Mouse (Mus musculus): Measurements from ENCODE around the gene Mef2d.

The Mef2d gene

DNA sequence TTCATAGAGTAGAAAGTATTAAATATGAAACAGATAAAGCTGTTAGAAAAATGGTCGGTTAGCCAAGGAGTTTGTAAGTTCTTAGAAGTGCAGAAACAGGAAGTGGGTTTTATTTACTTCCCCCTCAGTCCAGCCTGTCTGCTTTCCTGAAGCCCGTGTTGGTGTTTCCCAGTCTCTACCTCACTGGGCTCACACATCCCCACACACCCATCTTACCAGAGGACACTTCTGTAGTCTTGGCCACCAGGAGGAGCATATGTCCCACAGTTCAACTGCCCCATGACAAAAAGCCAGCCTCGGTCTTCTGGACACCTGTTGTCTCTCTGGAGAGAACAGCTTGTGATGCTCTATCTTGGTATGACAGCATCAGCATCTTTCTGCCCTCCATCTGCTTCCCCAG, 49.0 kb downstream of the Mef2d start:
- DNase-seq (ENCODE audit: low spot score) = no peak

DNA sequence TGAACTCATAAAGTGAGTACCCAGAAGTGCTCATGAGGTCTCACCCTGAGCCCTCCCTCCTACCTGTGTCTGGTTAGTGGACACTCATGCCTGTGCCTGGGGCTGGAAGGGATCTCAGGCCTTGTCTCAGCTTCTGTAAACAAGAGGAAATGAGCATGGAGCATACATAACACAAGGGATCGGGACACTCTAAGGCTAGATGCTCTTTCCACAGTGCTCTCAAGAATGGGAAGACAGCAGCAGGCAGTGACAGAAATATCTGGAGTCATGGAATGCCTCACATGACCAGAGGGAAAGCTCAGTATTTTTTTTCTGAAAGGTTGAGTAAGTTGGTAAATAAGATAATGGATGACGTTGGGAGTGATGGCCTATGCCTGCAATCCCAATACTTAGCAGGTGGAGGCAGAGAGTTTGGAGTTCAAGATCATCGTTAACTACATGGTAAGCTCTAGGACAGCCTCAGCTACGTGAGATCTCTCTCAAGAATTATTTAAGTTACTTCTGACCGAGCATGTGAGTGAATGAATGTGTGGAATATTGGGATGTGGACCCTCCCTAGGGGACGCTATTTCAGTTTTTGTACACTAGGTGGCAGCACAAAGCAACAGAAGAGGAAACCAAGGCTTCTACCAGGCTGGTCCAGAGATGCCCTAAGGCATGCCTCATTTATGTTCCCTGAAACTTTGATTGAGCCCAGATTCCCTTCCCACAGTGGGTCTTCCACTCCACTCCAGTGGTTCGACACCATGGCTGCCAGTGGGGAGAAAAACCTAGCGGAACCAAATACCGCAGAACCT, 49.8 kb downstream of the Mef2d start:
- peak; percentile 81 for DNase-seq (ENCODE audit: low spot score)

DNA sequence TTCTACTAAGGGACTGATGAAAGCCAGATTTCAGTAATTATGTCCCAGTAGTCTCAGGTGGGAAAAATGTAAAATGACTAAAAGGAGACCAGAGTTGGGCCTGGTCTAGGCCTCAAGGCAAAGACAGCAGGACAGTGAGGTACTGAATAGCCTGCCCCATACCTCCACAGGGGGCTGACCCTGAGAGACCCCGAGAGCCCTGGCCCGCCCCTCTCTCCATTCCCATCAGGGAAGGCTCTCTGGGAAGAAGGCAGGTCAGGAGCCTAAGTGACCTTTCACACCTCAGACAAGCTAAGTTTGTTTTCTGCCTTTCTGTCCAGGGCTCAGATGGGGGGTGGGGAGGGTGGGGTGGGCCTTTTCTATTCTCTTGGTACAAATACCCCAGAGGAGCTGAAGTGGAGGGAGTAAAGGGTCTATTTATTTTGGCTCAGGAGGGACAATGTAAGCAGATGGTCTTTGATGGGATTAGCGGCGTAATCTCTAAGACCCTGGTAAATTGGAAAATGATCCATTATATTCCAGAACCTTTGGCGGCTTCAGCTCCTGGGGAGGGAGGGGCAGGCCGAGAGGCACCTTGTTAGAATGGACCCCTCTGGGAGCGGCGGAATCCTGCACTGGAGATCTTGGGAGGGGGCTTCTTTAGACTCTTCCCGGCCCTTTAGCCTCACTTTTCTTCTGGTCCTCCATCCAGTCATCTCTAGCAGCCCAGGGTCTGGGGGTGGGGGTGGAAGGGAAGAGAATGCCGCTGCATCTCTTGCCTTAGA, 55.8 kb downstream of the Mef2d start:
- peak; percentile 69 for DNase-seq (ENCODE audit: low spot score)

DNA sequence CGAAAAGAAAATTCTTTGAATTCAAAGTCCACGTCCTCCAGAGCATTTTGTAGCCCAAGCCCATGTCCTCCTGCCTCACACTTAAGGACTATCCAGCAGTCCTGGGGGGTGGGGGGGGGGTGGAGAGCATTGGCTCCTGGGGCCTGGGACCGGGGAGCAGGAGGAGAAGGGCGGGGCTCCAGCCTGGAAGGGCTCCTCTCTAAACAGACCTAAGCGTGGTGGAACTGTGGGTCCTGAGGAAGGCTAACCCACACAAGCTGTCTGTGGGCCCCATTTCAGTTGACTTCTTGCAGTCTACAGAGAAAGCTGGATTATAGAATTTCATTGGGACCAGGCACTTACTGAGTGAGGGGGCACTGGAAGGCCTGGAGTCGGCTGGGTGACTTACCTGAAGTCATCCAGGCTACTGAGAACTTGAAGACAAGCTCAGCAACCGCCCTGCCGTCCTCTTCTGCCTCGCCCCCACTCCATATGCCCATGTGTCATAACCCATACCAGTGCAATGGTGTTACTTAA, 56.4 kb downstream of the Mef2d start:
- DNase-seq (ENCODE audit: low spot score) = no peak

DNA sequence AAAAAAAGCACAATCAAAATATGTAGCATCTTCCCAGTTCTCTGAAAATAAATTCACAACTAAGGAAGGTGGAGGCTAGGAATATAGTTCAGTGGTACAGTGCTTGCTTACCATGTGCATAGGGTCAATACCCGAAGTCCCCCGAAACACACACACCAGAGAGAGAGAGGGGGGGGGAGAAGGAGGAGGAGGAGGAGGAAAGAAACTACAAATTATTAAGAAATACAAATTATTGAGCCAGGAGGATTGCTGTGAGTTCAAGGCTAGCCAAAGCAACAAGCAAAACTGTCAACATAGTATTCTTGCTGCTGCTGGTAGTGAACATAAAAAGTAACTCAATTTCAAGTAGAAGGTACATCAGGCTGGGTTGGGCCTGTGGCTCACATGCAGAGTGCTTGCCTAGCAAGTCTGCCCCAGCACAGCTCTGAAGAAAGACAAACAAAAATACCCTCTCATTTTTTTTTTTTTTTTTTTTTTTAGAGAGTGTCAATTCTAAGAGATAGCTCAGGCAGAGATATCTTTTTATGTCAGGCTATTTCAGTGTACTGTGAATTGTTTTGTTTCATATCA, 57.5 kb downstream of the Mef2d start:
- DNase-seq (ENCODE audit: low spot score) = no peak

DNA sequence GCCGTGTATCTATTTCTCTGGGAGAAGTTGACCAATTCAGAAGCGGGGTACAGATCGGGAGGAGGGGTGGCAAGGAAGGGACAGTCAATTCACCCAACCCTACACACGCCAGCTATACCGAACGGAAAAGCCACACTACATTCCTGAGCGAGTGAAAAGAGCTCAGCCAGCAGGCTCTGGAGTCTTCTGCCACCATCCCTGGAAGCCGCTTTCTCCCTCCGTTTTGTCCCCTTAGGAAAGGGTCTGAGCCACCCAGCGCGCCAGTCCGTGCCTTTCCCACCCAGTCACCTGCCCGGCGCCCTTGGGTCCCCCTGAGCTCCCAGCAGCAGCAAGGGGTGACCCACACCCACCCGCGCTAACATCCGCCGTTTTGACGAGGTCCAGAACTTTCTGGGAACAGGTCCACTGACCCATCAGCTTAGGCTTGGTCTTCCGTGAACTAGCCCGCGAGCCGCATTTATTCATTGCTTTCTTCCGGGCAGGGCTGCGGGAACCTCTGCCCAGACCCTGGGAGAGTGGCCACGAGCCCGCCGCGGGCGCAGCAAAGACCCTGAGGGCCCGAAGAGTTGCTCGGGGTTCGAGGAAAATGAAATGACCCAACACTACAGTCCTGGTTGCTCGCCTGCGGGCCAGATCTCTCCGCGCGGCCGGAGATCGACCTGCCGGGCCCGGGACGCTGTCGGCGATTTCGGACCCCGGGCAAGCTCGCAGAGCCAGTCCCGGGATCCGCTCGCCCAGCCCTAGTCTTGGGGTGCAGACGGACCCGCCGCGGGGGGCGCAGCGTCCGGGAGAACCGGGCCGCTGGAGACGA, 58.2 kb downstream of the Mef2d start:
- no peak for DNase-seq (ENCODE audit: low spot score)

DNA sequence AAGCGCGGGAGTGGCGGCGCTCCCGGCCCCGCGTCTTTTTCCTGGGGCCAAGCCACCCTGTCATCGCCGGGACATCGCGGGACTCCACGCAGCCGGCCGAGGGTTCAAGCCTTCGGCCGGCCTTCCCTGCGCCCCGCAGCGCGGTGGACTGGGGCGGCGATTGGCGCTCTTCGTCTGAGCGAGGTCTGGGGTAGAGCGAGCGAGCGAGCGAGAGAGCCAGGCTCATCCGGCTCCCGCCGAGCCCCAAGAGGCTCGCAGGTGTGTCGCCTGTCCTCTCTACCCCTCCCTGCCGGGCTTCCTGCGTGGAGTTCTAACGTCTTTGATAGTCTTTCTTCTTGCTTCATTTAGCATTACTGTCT, 58.8 kb downstream of the Mef2d start:
- DNase-seq (ENCODE audit: low spot score) = no peak

DNA sequence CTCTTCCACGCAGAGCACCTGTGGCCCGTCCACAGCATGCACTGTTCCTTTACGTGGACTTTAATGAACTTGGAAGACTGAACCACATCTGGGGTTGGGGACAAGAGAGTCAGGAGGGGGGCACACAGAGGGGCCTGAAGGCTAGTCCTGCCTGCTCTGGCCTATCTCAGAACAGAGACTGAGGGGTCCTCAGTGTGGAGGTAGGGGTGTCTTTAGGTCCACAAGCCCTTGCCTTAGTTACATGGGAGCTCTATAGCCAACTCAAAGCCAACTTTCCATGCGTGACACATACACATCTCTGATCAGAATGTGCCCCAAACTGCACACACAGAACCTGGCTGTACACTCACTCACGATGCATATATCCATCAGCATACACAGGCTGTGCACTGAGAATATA, 59.5 kb downstream of the Mef2d start:
- no peak for DNase-seq (ENCODE audit: low spot score)

DNA sequence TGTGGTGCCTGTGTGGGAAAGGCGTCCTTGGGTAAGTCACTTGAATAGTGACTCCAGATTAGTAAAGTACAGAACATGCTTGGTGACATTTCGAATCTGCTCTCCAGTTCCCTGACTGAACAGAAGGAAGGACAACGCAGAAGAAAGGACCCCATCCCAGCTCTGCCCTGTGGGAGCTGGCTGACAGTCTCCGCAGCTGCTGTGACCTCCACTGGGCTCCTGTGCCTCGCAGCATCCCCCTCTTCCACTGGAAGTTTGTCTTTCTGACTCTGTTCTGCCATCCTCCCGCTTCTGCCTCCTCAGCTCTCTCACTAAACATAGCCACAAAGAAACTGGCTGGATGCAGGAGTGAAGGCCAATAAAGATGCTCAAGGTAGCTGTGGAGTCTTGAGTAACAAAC, 60.8 kb downstream of the Mef2d start:
- DNase-seq (ENCODE audit: low spot score) = no peak

DNA sequence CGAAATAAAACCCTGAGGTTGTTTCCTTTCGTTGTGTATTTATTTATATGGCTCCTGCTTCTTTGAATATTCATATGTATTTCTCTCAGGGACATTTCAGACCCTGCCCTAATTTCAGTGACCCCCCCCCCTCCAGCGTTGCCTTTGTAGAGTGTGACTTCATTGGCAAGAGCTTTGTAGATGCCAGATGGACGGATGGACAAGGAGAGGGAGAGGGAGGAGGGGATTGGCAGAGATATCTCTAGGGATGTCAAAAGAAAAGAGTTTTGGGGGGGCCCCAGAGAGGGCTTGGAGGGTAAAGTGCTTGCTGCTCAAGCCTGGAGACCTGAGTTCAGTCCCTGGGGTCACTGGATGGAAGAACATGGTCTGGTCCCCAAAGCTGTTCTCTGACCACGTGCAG, 61.3 kb downstream of the Mef2d start:
- DNase-seq (ENCODE audit: low spot score) = no peak

DNA sequence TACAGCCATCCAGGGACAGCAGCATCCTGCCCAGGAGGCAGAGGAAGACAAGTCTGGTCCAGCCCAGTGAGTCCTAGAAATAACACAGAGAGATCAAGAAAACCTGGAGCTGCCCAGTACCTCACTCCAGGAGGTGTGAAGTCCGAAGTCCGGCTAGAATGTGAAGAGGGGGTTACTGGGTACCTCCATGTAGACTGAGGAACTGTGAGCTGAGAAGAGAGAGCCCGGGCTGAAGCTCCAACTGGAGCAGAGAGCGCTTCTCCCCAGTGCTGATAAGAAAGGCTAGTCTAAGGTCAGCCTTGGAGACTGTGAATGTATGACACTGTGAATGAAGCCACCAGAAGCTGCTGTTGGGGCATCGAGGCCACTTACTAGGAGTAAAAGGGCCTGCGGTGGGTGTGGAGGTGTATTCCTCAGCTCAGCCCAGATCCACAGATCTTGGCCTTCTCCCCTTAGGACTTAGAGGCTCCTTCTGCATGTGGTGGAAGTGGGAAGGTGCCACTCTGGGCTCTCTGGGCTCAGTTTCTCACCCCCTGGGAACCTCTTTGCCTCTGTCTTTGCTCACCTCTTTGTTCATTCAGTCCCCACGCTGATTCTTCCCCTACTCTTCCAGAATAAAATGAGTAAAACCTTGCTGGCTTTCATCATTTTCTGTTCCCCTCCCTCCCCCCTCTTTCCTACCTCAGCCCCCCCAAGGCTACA, 62.0 kb downstream of the Mef2d start:
- DNase-seq (ENCODE audit: low spot score) = no peak

DNA sequence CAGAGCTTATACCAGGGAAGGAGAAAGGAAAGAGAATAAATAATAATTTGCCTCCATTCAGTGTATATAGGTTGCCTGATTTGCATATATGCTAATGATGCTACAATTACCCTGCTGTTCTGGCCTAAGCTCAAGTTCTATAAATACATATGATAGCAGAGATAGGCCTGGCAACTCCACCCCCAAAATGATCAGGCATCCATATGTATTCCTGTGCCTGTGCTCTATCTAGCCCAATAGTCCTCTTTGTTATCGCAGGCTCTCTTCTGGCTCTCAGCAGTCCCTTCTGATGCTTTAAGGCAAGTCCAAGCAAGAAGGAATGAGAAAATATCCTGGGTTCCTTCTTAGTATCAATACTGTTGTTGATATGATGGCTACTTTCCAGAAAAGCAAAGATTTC, 62.6 kb downstream of the Mef2d start:
- no peak for DNase-seq (ENCODE audit: low spot score)

DNA sequence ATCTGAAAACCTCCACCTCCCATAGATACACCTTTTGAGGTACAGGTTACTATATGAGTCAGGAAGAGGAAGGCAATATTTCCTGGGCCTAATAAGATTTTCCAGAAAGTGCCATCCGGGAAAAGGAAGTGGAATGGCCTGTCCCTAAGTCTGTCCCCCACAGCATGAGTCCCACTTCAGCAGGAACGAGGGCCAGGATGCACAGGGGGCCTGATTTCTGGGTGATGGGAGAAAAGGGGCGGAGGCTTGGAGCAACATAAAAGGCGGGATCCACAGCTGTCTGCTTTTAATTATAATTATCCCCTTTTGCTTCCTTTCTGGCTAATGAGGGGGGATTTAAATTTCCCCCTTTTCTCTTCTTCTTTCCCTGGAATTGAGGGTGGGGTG, 63.0 kb downstream of the Mef2d start:
- no peak for DNase-seq (ENCODE audit: low spot score)

DNA sequence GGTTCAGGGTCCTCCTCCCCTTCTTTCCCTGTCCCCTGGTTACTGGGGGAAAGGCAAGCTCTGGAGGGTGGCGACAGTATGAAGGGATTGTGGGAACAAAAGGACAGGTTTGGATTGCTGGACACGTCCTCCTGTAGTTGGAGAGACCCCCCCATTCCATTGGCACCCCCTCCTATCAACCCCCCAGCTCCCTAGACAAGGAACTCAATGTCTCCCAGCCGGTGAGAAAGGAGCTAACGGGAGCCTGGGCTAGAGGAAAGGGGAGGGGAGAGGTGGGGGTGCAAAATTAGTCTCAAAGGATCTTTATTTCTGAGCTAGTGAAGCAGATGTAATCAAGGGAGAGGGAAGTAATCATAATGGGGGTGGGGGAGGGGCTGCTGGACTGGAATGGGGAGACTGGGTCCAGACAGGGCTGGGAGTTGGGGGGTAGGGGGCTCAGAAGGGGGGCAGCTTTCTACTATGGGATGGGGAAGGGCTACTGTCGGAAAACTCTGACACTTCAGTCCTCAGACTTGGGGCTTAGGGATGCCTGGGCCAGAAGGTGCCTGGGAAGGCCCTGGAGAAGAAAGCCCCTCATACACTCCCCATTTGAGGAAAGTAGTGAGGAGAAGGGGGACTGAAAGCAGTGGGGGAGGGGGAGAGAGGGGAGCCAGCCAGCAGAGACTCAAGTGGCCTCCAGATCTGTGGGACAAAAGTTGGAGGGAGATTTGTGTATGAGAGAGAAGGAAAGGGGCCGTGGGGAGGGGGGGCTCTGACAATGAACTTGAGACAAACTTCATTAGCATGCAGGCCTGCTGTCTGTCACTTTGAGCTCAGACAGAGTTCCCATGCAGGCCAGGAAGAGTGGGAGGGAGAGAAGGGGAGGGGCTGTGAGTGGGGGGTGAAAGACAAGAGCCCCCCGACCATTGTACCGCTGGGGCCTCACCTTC, 63.7 kb downstream of the Mef2d start:
- no peak for DNase-seq (ENCODE audit: low spot score)

DNA sequence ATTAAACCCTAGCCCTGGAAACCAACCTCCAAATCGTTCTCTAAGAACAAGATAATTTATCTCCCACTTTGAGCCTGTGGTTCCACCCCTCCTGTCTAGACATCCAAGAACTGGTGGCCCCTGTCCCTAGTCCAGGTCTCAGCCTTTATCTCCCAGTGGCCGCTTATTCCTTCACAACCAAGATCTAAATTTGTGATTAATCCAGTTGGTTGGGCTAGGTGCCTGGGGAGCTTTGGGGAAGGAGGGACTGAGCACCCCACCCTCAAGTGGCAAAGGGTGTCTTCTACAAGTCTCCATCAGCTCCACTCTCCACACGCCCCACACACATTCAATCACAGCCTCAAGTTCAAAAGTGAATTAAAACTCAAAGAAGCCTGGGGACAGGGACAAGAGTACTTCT, 64.3 kb downstream of the Mef2d start:
- DNase-seq (ENCODE audit: low spot score) = no peak

DNA sequence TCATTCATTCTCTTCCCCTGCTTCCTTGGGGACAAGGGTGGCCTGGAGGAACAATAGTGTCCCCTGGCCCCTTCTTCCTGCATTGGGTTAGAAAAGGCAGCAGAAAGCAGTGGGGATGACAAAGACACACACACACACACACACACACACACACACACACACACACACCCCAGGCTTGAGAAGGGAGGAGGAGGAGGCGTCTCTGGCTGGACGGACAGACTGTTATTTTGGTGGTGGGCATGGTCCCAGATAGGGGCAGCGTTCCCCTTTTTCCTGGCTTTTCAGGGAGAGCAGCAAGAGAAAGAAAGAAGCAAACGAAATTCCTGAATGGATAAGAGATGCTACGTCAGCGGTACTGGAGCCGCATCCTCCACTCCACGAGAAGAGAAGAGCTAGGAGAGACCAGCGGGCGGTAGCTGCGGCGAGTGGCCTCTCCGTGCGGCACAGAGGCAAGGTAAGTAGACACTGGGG, 64.8 kb downstream of the Mef2d start:
- DNase-seq (ENCODE audit: low spot score) = no peak

DNA sequence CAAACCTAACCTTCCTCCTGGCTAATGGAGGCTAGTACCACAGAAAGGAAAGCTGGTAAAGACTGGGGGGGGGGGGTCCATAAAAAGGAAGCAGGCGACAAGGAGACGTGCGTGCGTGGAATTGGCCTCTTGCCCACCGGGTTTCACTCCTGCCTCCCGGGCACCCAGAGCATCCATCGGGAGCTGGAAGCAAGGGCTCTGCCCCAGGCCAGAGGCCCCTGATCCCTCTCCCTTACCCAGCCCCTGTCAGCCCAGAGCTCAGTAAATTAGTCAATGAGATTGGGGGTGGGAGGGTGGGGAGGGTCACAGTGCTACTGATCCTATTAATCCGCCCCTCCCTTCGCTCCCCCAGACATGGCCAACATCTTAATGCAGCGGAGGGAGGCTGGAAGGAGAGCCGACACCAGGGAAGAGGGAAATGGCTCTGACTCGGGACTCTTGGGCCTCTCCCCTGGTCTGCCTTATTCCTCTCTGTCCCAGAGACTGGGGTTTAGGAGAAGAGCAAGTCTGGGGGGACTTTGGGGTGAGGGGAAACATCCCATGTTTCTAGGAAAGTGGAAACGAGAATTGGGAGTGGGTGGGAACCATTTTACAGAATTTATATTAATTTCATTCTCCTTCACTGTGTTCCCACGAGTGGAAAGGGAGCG, 65.4 kb downstream of the Mef2d start:
- no peak for DNase-seq (ENCODE audit: low spot score)

DNA sequence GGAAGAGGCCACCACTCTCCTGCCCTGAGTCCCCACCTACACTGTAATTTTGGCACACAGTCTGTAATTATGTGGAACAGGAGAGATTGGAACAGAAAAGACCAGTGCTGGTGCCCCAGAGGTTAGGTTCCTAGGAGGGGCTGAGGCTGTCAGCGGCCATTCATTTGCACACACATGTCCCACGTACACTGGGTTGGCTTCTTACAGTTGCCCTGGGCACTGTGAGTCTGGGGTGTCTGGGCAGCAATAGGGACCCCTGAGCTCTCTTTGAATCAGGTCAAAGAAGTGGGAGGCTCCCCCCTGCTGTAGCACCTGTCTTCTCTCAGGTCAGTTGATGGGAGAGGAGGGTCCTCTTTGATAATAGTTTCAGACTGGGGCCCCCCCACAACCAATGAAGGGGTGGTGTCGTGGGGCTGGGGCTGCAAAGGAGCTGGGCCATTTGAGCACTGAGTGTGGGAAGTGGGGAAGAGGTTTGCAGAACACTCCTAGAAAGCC, 66.1 kb downstream of the Mef2d start:
- DNase-seq (ENCODE audit: low spot score) = no peak

DNA sequence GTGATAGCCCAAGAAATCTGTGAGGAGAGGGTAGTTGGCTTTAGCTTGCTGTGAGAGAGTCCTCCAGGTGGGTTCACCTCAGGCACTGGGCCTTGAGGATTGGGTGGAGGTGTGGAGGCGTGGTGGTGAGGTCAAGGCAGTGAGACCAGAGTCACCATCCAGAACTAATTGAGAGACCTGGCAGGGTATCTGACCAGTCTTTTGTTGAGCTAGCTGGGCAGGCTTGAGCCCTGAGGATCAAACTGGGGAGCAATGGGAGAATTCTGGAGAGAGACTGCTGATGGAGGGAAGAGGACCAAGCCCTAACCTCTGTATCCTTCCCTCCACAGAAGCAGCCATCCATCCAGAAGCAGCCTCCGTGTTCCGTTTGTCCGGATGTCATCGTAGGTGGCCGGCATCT, 67.1 kb downstream of the Mef2d start:
- no peak for DNase-seq (ENCODE audit: low spot score)

DNA sequence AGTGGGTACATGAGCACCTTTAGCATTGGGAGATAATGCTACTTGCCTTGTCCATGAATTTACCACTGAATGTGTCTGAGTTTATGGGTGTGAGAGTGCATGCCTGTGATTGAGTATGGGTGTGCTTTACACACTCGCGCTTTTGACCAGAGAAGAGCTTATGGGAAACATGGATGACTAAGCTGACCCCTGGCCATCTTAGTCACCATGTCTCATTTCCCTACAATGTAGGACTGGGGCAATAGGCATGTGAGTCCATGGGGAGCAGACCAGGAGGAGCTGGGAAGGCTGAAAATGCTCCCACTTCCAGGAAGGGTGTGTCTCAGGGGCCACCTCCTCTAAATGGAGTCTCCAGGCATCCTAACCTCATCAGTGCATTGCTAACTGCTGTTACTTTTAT, 67.9 kb downstream of the Mef2d start:
- DNase-seq (ENCODE audit: low spot score) = no peak

Measured in embryo, embryonic 10 days (tissue).